Mouse (Mus musculus): ENCODE measurements around the gene Mpp3. TPM values are rescaled to one million over a fixed set of nuclear protein-coding genes. Genes with fewer than 3 reads are reported as not detected.

Gene Mpp3
- total and polyA plus RNA-seq, 2 experiments from 2014 or later, result 2.2 to 8.0 TPM

- ATAC-seq (ENCODE audit: insufficient read depth, low read depth) (peak; percentile 84), DNase-seq (ENCODE audit: low spot score) (peak; percentile 55)
- WGBS, result under 1% methylated on average over 28 of the region's 73 CpGs
- H3K36me3 ChIP-seq (replicated peaks; ENCODE audit: control insufficient read depth, insufficient read depth, low read length), result no peaks in the 10 kb centered on the region
- no peaks in the 10 kb centered on the region for H3K9me3 ChIP-seq (replicated peaks; ENCODE audit: control insufficient read depth, low read length)
- 0 out of 2 replicates have a peak, but pooled peaks cover 3% of the 10 kb centered on the region for H3K4me1 ChIP-seq (ENCODE audit: control insufficient read depth, insufficient read depth)
- peak overlapping the region; percentile 49 for H3K27ac ChIP-seq (ENCODE audit: low read depth)
- peaks cover 9% of the 10 kb centered on the region; the same call in 1 of the 2 replicates for H3K27me3 ChIP-seq (ENCODE audit: control insufficient read depth, insufficient read depth, low read length)
- TF ChIP-seq CTCF (IDR thresholded peaks at IDR 0.05; ENCODE audit: low read depth) (no peak), EP300 (IDR thresholded peaks at IDR 0.05; ENCODE audit: low read depth) (no peak)
- H3K4me3 ChIP-seq (ENCODE audit: low read depth, low read length), result peak overlapping the region; percentile 70
- peak overlapping the region; percentile 59 for H3K9ac ChIP-seq (replicated peaks; ENCODE audit: low read depth, low read length)
- peak overlapping the region; percentile 94 for H3K4me2 ChIP-seq (ENCODE audit: low read depth, low read length)
Observed at GRCm38 (mm10) chr11:102026694-102027360, 1.4 kb downstream of the Mpp3 start.

- Histone ChIP-seq H3K27ac (ENCODE audit: low read depth) (no peak overlapping the region), H3K4me3 (ENCODE audit: low read depth, low read length) (peak overlapping the region; percentile 70), H3K4me1 (ENCODE audit: control insufficient read depth, insufficient read depth) (0 out of 2 replicates have a peak, but pooled peaks cover 3% of the 10 kb centered on the region), H3K9ac (replicated peaks; ENCODE audit: low read depth, low read length) (peak overlapping the region; percentile 59), H3K4me2 (ENCODE audit: low read depth, low read length) (peak overlapping the region; percentile 94), H3K36me3 (replicated peaks; ENCODE audit: control insufficient read depth, insufficient read depth, low read length) (no peaks in the 10 kb centered on the region), H3K27me3 (ENCODE audit: control insufficient read depth, insufficient read depth, low read length) (peaks cover 9% of the 10 kb centered on the region; the same call in 1 of the 2 replicates), H3K9me3 (replicated peaks; ENCODE audit: control insufficient read depth, low read length) (no peaks in the 10 kb centered on the region)
- DNase-seq (ENCODE audit: low spot score) (no peak), ATAC-seq (ENCODE audit: insufficient read depth, low read depth) (peak; percentile 13; the same call in 1 of the 2 replicates)
- TF ChIP-seq CTCF (IDR thresholded peaks at IDR 0.05; ENCODE audit: low read depth) (no peak), EP300 (IDR thresholded peaks at IDR 0.05; ENCODE audit: low read depth) (no peak)
- 8% methylated on average over 23 of the region's 23 CpGs for WGBS
Observed at GRCm38 (mm10) chr11:102025991-102026660, 2.1 kb downstream of the Mpp3 start.

GRCm38 (mm10) chr11:102025354-102025753 is 2.9 kb downstream of the Mpp3 start:
- DNase-seq (ENCODE audit: low spot score) (no peak), ATAC-seq (ENCODE audit: insufficient read depth, low read depth) (no peak)
- Histone ChIP-seq H3K9me3 (replicated peaks; ENCODE audit: control insufficient read depth, low read length) (no peaks in the 10 kb centered on the region), H3K4me2 (ENCODE audit: low read depth, low read length) (peak overlapping the region; percentile 94), H3K9ac (replicated peaks; ENCODE audit: low read depth, low read length) (no peak overlapping the region), H3K36me3 (replicated peaks; ENCODE audit: control insufficient read depth, insufficient read depth, low read length) (no peaks in the 10 kb centered on the region), H3K4me1 (ENCODE audit: control insufficient read depth, insufficient read depth) (0 out of 2 replicates have a peak, but pooled peaks cover 2% of the 10 kb centered on the region), H3K27me3 (ENCODE audit: control insufficient read depth, insufficient read depth, low read length) (peaks cover 9% of the 10 kb centered on the region; the same call in 1 of the 2 replicates), H3K4me3 (ENCODE audit: low read depth, low read length) (no peak overlapping the region), H3K27ac (ENCODE audit: low read depth) (no peak overlapping the region)
- TF ChIP-seq EP300 (IDR thresholded peaks at IDR 0.05; ENCODE audit: low read depth), result no peak
- no peak for TF ChIP-seq CTCF (IDR thresholded peaks at IDR 0.05; ENCODE audit: low read depth)
- 58% methylated on average over 7 of the region's 7 CpGs for WGBS

GRCm38 (mm10) chr11:102024875-102025274 is 3.4 kb downstream of the Mpp3 start:
- TF ChIP-seq EP300 (IDR thresholded peaks at IDR 0.05; ENCODE audit: low read depth) (no peak), CTCF (IDR thresholded peaks at IDR 0.05; ENCODE audit: low read depth) (no peak)
- peaks cover 9% of the 10 kb centered on the region; the same call in 1 of the 2 replicates for H3K27me3 ChIP-seq (ENCODE audit: control insufficient read depth, insufficient read depth, low read length)
- H3K4me2 ChIP-seq (ENCODE audit: low read depth, low read length), result no peak overlapping the region
- H3K9me3 ChIP-seq (replicated peaks; ENCODE audit: control insufficient read depth, low read length), result no peaks in the 10 kb centered on the region
- H3K9ac ChIP-seq (replicated peaks; ENCODE audit: low read depth, low read length), result no peak overlapping the region
- no peak overlapping the region for H3K4me3 ChIP-seq (ENCODE audit: low read depth, low read length)
- 94% methylated on average over 4 of the region's 4 CpGs for WGBS
- no peaks in the 10 kb centered on the region for H3K4me1 ChIP-seq (ENCODE audit: control insufficient read depth, insufficient read depth)
- DNase-seq (ENCODE audit: low spot score) (no peak), ATAC-seq (ENCODE audit: insufficient read depth, low read depth) (no peak)
- no peak overlapping the region for H3K27ac ChIP-seq (ENCODE audit: low read depth)
- H3K36me3 ChIP-seq (replicated peaks; ENCODE audit: control insufficient read depth, insufficient read depth, low read length), result no peaks in the 10 kb centered on the region

- no peak overlapping the region for H3K4me2 ChIP-seq (ENCODE audit: low read depth, low read length)
- no peak overlapping the region for H3K27ac ChIP-seq (ENCODE audit: low read depth)
- WGBS, result 66% methylated on average over 6 of the region's 6 CpGs
- no peak overlapping the region for H3K4me3 ChIP-seq (ENCODE audit: low read depth, low read length)
- no peaks in the 10 kb centered on the region for H3K4me1 ChIP-seq (ENCODE audit: control insufficient read depth, insufficient read depth)
- H3K9ac ChIP-seq (replicated peaks; ENCODE audit: low read depth, low read length), result no peak overlapping the region
- ATAC-seq (ENCODE audit: insufficient read depth, low read depth) (no peak), DNase-seq (ENCODE audit: low spot score) (no peak)
- H3K36me3 ChIP-seq (replicated peaks; ENCODE audit: control insufficient read depth, insufficient read depth, low read length), result no peaks in the 10 kb centered on the region
- peaks cover 9% of the 10 kb centered on the region; the same call in 1 of the 2 replicates for H3K27me3 ChIP-seq (ENCODE audit: control insufficient read depth, insufficient read depth, low read length)
- no peak for TF ChIP-seq EP300 (IDR thresholded peaks at IDR 0.05; ENCODE audit: low read depth)
- TF ChIP-seq CTCF (IDR thresholded peaks at IDR 0.05; ENCODE audit: low read depth), result no peak
- H3K9me3 ChIP-seq (replicated peaks; ENCODE audit: control insufficient read depth, low read length), result no peaks in the 10 kb centered on the region
Observed at GRCm38 (mm10) chr11:102024084-102024758, 4.0 kb downstream of the Mpp3 start.
